Mouse (Mus musculus) left cerebral cortex, postnatal 4 days (tissue): ENCODE results near the gene Sgip1. TPM values are rescaled to one million over a fixed set of nuclear protein-coding genes. Genes with fewer than 3 reads are reported as not detected.

ENCODE experiments used
- DNase-seq: peaks from one replicate; pipeline ENCODE4 v3.0.0-alpha.2; 2022
- intact Hi-C: fragments of 180-260 bp; cut with DNase I; formaldehyde crosslinking; loops from one replicate; pipeline ENCODE4 v1.15.1; 2025
- total RNA-seq, 2 experiments: library from RNA; stranded (reverse); gene quantifications; 2 replicates each; pipeline ENCODE4 v1.2.3; 2021

Gene Sgip1
- total RNA-seq, 2 experiments from 2014 or later: 205 to 209 TPM

- intact Hi-C loops: no loop called here
- no peak for DNase-seq
Measured at GRCm38 (mm10) chr4:102833726-102834125, 92.6 kb downstream of the Sgip1 start.

- no peak for DNase-seq
- intact Hi-C loops: no loop called here
Measured at GRCm38 (mm10) chr4:102834710-102835109, 93.6 kb downstream of the Sgip1 start.

- intact Hi-C loops: loop anchor here (10.0 kb wide), 1 partner anchor 75 kb away; no protein-coding TSS in a partner anchor
- DNase-seq: no peak
Measured at GRCm38 (mm10) chr4:102840062-102840798, 99.1 kb downstream of the Sgip1 start.

GRCm38 (mm10) chr4:102840956-102841729, 100.0 kb downstream of the Sgip1 start:
- no peak for DNase-seq
- intact Hi-C loops: loop anchor here (10.0 kb wide), 1 partner anchor 76 kb away; no protein-coding TSS in a partner anchor

- no peak for DNase-seq
- intact Hi-C loops: no loop called here
Measured at GRCm38 (mm10) chr4:102850498-102850897, 109.4 kb downstream of the Sgip1 start.

- DNase-seq: no peak
- intact Hi-C loops: no loop called here
Measured at GRCm38 (mm10) chr4:102851161-102851560, 110.1 kb downstream of the Sgip1 start.

- intact Hi-C loops: no loop called here
- no peak for DNase-seq
Measured at GRCm38 (mm10) chr4:102852290-102852689, 111.2 kb downstream of the Sgip1 start.

- no peak for DNase-seq
- intact Hi-C loops: no loop called here
Measured at GRCm38 (mm10) chr4:102852808-102853207, 111.7 kb downstream of the Sgip1 start.

- intact Hi-C loops: no loop called here
Measured at GRCm38 (mm10) chr4:102853330-102854022, 112.4 kb downstream of the Sgip1 start.

GRCm38 (mm10) chr4:102854928-102855892, 114.1 kb downstream of the Sgip1 start:
- DNase-seq: peak; percentile 18
- intact Hi-C loops: no loop called here

More at GRCm38 (mm10) chr4:102853330-102854022, 112.4 kb downstream of the Sgip1 start:
- DNase-seq: no peak

GRCm38 (mm10) chr4:102856086-102856485, 115.0 kb downstream of the Sgip1 start:
- DNase-seq: no peak
- intact Hi-C loops: no loop called here

- no peak for DNase-seq
- intact Hi-C loops: no loop called here
Measured at GRCm38 (mm10) chr4:102859259-102860194, 118.4 kb downstream of the Sgip1 start.

GRCm38 (mm10) chr4:102862751-102863710, 121.9 kb downstream of the Sgip1 start:
- intact Hi-C loops: no loop called here

GRCm38 (mm10) chr4:102866531-102866930, 125.4 kb downstream of the Sgip1 start:
- intact Hi-C loops: no loop called here
- no peak for DNase-seq

More at GRCm38 (mm10) chr4:102862751-102863710, 121.9 kb downstream of the Sgip1 start:
- DNase-seq: no peak

- intact Hi-C loops: no loop called here
- no peak for DNase-seq
Measured at GRCm38 (mm10) chr4:102871274-102871673, 130.2 kb downstream of the Sgip1 start.

GRCm38 (mm10) chr4:102883142-102883541, 142.0 kb downstream of the Sgip1 start:
- DNase-seq: no peak
- intact Hi-C loops: no loop called here

- no peak for DNase-seq
- intact Hi-C loops: no loop called here
Measured at GRCm38 (mm10) chr4:102884228-102884627, 143.1 kb downstream of the Sgip1 start.

GRCm38 (mm10) chr4:102886459-102886858, 145.4 kb downstream of the Sgip1 start:
- DNase-seq: no peak
- intact Hi-C loops: no loop called here
